Mouse (Mus musculus): Measurements from ENCODE around the gene Fcho2.

The Fcho2 gene

GRCm38 (mm10) chr13:98680470-98681060, 134.7 kb downstream of the Fcho2 start:
- DNase-seq (ENCODE audit: low spot score in 2 of 2) = no peak

GRCm38 (mm10) chr13:98679631-98680041, 135.6 kb downstream of the Fcho2 start:
- DNase-seq (ENCODE audit: low spot score in 2 of 2) = no peak

GRCm38 (mm10) chr13:98679230-98679629, 136.0 kb downstream of the Fcho2 start:
- DNase-seq (ENCODE audit: low spot score in 2 of 2) = no peak

GRCm38 (mm10) chr13:98673922-98674321, 141.3 kb downstream of the Fcho2 start:
- no peak for DNase-seq (ENCODE audit: low spot score in 2 of 2)

Measured in urinary bladder, postnatal 36 days (tissue).